Mouse (Mus musculus) hindbrain, embryonic 11.5 days (tissue): Measurements from ENCODE around the gene Nelfe. TPM values are rescaled to one million over a fixed set of nuclear protein-coding genes. Genes with fewer than 3 reads are reported as not detected.
"Not testable (repeated sequence)": the region's sequence is repeated elsewhere in the genome, so short reads cannot be mapped to it uniquely, and the experiment has no call there.

Experiments
- ATAC-seq: fragments of 200-750 bp; cut with Nextera tagmentation; 2 replicates; pipeline ENCODE4 v1.8.0; 2017; ENCODE audit warnings: mild to moderate bottlenecking, moderate TSS enrichment, moderate library complexity; ENCODE audit not compliant: low FRiP score
- DNase-seq: peaks from one replicate; pipeline ENCODE4 v3.0.0-alpha.2; 2015; ENCODE audit warnings: low spot score
- H3K27ac ChIP-seq: fragments of 300-500 bp; sonication (generic); 2 replicates; pipeline ENCODE4 v1.5.1; 2014; ENCODE audit warnings: mild to moderate bottlenecking, low read depth, low read length
- H3K27me3 ChIP-seq: fragments of 300-500 bp; sonication (generic); 2 replicates; pipeline ENCODE4 v1.6.1; 2014; ENCODE audit warnings: mild to moderate bottlenecking, low read length, moderate library complexity, mixed read lengths; ENCODE audit not compliant: control insufficient read depth, insufficient read depth
- H3K36me3 ChIP-seq: fragments of 300-500 bp; sonication (generic); 2 replicates; pipeline ENCODE4 v1.6.1; 2014; ENCODE audit warnings: mild to moderate bottlenecking, low read length, moderate library complexity, mixed read lengths; ENCODE audit not compliant: control insufficient read depth, insufficient read depth
- H3K4me1 ChIP-seq: fragments of 300-500 bp; sonication (generic); replicated peaks from 2 replicates; pipeline ENCODE4 v1.6.1; 2014; ENCODE audit warnings: low read length, mixed read lengths; ENCODE audit not compliant: control insufficient read depth, insufficient read depth
- H3K4me2 ChIP-seq: fragments of 300-500 bp; sonication (generic); replicated peaks from 2 replicates; pipeline ENCODE4 v1.6.1; 2014; ENCODE audit warnings: mild to moderate bottlenecking, low read depth, low read length
- H3K4me3 ChIP-seq: fragments of 300-500 bp; sonication (generic); 2 replicates; pipeline ENCODE4 v1.5.1; 2014; ENCODE audit warnings: low read depth, low read length
- H3K9ac ChIP-seq: fragments of 300-500 bp; sonication (generic); 2 replicates; pipeline ENCODE4 v1.6.1; 2014; ENCODE audit warnings: low read depth, low read length
- H3K9me3 ChIP-seq: fragments of 300-500 bp; sonication (generic); 2 replicates; pipeline ENCODE4 v1.6.1; 2016; ENCODE audit warnings: low read length; ENCODE audit not compliant: control insufficient read depth
- WGBS: fragments of 180-500 bp; shearing (Covaris S2); extraction: QIAGEN DNeasy Blood & Tissue Kit; methylation state at CpG from one replicate; pipeline ENCODE4 v1.1.7; 2014; 5-methylcytosine and 5-hydroxymethylcytosine counted together
- polyA plus RNA-seq: library from polyadenylated mRNA; unstranded; fragments of >200 nt; fragmentation: Nextera tagmentation; extraction: Ambion mirVana; gene quantifications from 2 replicates; pipeline ENCODE4 v1.2.1, GENCODE M21; 2014

Gene Nelfe
- polyA plus RNA-seq, 1 experiment from 2014 or later: 138 TPM

GRCm38 (mm10) chr17:34810411-34810810 lies 39.8 kb upstream of the Nelfe start:
- not testable (repeated sequence) for H3K36me3 ChIP-seq, DNase-seq, H3K27ac ChIP-seq, H3K9ac ChIP-seq, H3K4me1 ChIP-seq, H3K9me3 ChIP-seq, H3K27me3 ChIP-seq, ATAC-seq, H3K4me2 ChIP-seq, H3K4me3 ChIP-seq
- 79% methylated on average over 5 of the region's 5 CpGs for WGBS

- not testable (repeated sequence) for H3K36me3 ChIP-seq, H3K4me2 ChIP-seq, H3K9me3 ChIP-seq, H3K4me1 ChIP-seq, H3K4me3 ChIP-seq, H3K27me3 ChIP-seq, H3K9ac ChIP-seq, DNase-seq, H3K27ac ChIP-seq, ATAC-seq
- WGBS: 85% methylated on average over 7 of the region's 8 CpGs
Observed at GRCm38 (mm10) chr17:34810811-34811210, 39.4 kb upstream of the Nelfe start.

- Histone ChIP-seq H3K4me1 (no peaks in the 10 kb centered on the region), H3K9ac (no peak overlapping the region), H3K9me3 (no peaks in the 10 kb centered on the region), H3K27me3 (no peaks in the 10 kb centered on the region), H3K4me3 (no peak overlapping the region), H3K27ac (no peak overlapping the region), H3K36me3 (no peaks in the 10 kb centered on the region), H3K4me2 (no peak overlapping the region)
- 74% methylated on average over 15 of the region's 15 CpGs for WGBS
- ATAC-seq (no peak), DNase-seq (no peak)
Observed at GRCm38 (mm10) chr17:34811275-34811674, 38.9 kb upstream of the Nelfe start.

- not testable (repeated sequence) for H3K4me3 ChIP-seq, ATAC-seq, H3K4me2 ChIP-seq, H3K27me3 ChIP-seq, H3K4me1 ChIP-seq, H3K9ac ChIP-seq, H3K27ac ChIP-seq, H3K36me3 ChIP-seq, H3K9me3 ChIP-seq
- DNase-seq: peak; percentile 42
- 62% methylated on average over 12 of the region's 12 CpGs for WGBS
Observed at GRCm38 (mm10) chr17:34813747-34814146, 36.4 kb upstream of the Nelfe start.

GRCm38 (mm10) chr17:34814818-34815370 lies 35.3 kb upstream of the Nelfe start:
- Histone ChIP-seq H3K9ac (no peak overlapping the region), H3K27me3 (no peaks in the 10 kb centered on the region), H3K4me1 (no peaks in the 10 kb centered on the region), H3K4me2 (no peak overlapping the region), H3K4me3 (no peak overlapping the region), H3K9me3 (no peaks in the 10 kb centered on the region), H3K36me3 (no peaks in the 10 kb centered on the region), H3K27ac (no peak overlapping the region)
- 77% methylated on average over 7 of the region's 7 CpGs for WGBS
- no peak for ATAC-seq
- no peak for DNase-seq

GRCm38 (mm10) chr17:34830776-34831175 lies 19.4 kb upstream of the Nelfe start:
- not testable (repeated sequence) for H3K27ac ChIP-seq, H3K4me2 ChIP-seq, H3K9me3 ChIP-seq, H3K4me1 ChIP-seq, DNase-seq, H3K27me3 ChIP-seq, ATAC-seq, H3K36me3 ChIP-seq, H3K4me3 ChIP-seq, H3K9ac ChIP-seq
- WGBS: 100% methylated on average over 1 of the region's 1 CpGs

GRCm38 (mm10) chr17:34836155-34836855 lies 13.9 kb upstream of the Nelfe start:
- peak overlapping the region; percentile 74 for H3K4me3 ChIP-seq
- H3K27ac ChIP-seq: peak overlapping the region; percentile 67
- ATAC-seq (peak; percentile 83), DNase-seq (no peak)
- peak overlapping the region; percentile 70 for H3K9ac ChIP-seq
- no peaks in the 10 kb centered on the region for H3K9me3 ChIP-seq
- no peaks in the 10 kb centered on the region for H3K27me3 ChIP-seq
- H3K36me3 ChIP-seq: peaks cover 12% of the 10 kb centered on the region; the same call in 1 of the 2 replicates
- peaks cover 14% of the 10 kb centered on the region for H3K4me1 ChIP-seq
- 4% methylated on average over 44 of the region's 48 CpGs for WGBS
- H3K4me2 ChIP-seq: peak overlapping the region; percentile 81

- H3K9me3 ChIP-seq: no peaks in the 10 kb centered on the region
- peaks cover 12% of the 10 kb centered on the region; the same call in 1 of the 2 replicates for H3K36me3 ChIP-seq
- peak; percentile 97 for DNase-seq
- H3K4me2 ChIP-seq: peak within 1 kb of the TSS; percentile 81
- H3K27ac ChIP-seq: peak within 1 kb of the TSS; percentile 67
- H3K4me3 ChIP-seq: peak within 1 kb of the TSS; percentile 74
- no peaks in the 10 kb centered on the region for H3K27me3 ChIP-seq
- peaks cover 14% of the 10 kb centered on the region for H3K4me1 ChIP-seq
- ATAC-seq: peak; percentile 94
- peak within 1 kb of the TSS; percentile 72 for H3K9ac ChIP-seq
- under 1% methylated on average over 40 of the region's 40 CpGs for WGBS
Observed at GRCm38 (mm10) chr17:34836856-34837221, 13.4 kb upstream of the Nelfe start, which contains the start of the genes Stk19 and Dxo. Stk19 (minus strand) TSS chr17:34836945. Dxo (plus strand) TSS chr17:34837019.
